Mouse (Mus musculus) v-Abl transformed pro-B cells (cell line): ENCODE data around the gene Rnf212b.

Source experiments
- in situ Hi-C, 2 experiments: fragments of 400-800 bp; cut with MboI; formaldehyde crosslinking; loops; one replicate each; pipeline ENCODE4 v1.15.1; 2025; ENCODE audit not compliant: unreplicated experiment in 2 of 2

Gene Rnf212b

GRCm38 (mm10) chr14:54793894-54794830 lies 19.8 kb upstream of the Rnf212b start:
- in situ Hi-C loops: no loop called here

- in situ Hi-C loops: no loop called here
Measured at GRCm38 (mm10) chr14:54795901-54796300, 18.0 kb upstream of the Rnf212b start.

- in situ Hi-C loops: no loop called here
Measured at GRCm38 (mm10) chr14:54796760-54797159, 17.2 kb upstream of the Rnf212b start.

- in situ Hi-C loops: no loop called here
Measured at GRCm38 (mm10) chr14:54799686-54800085, 14.3 kb upstream of the Rnf212b start.

- in situ Hi-C loops: no loop called here
Measured at GRCm38 (mm10) chr14:54802428-54802827, 11.5 kb upstream of the Rnf212b start.

- in situ Hi-C loops: no loop called here
Measured at GRCm38 (mm10) chr14:54806124-54806523, 7.8 kb upstream of the Rnf212b start.

GRCm38 (mm10) chr14:54808718-54809667 lies 4.9 kb upstream of the Rnf212b start:
- in situ Hi-C loops: no loop called here

GRCm38 (mm10) chr14:54809668-54810033 lies 4.3 kb upstream of the Rnf212b start:
- in situ Hi-C loops: no loop called here

- in situ Hi-C loops: no loop called here
Measured at GRCm38 (mm10) chr14:54815737-54816136, 1.8 kb downstream of the Rnf212b start.

GRCm38 (mm10) chr14:54817791-54818190 lies 3.9 kb downstream of the Rnf212b start:
- in situ Hi-C loops: no loop called here

GRCm38 (mm10) chr14:54822301-54822700 lies 8.4 kb downstream of the Rnf212b start:
- in situ Hi-C loops: no loop called here

- in situ Hi-C loops: no loop called here
Measured at GRCm38 (mm10) chr14:54823716-54824115, 9.8 kb downstream of the Rnf212b start.

GRCm38 (mm10) chr14:54843461-54843860 lies 29.5 kb downstream of the Rnf212b start:
- in situ Hi-C loops: loop anchor here (5.0 to 25.0 kb wide), 5 partner anchors 94 to 594 kb away; partner anchors contain the start of gene Cmtm5 (in 1 of the 2)

- in situ Hi-C loops: loop anchor here in 1 of 2 experiments (10.0 kb wide), 1 partner anchor 141 kb away; the partner anchor contains the start of gene Cebpe
Measured at GRCm38 (mm10) chr14:54855726-54856125, 41.8 kb downstream of the Rnf212b start.

GRCm38 (mm10) chr14:54856703-54857102 lies 42.8 kb downstream of the Rnf212b start:
- in situ Hi-C loops: loop anchor here in 1 of 2 experiments (10.0 kb wide), 1 partner anchor 142 kb away; the partner anchor contains the start of gene Cebpe

- in situ Hi-C loops: loop anchor here in 1 of 2 experiments (10.0 kb wide), 1 partner anchor 143 kb away; the partner anchor contains the start of gene Cebpe
Measured at GRCm38 (mm10) chr14:54857891-54858290, 44.0 kb downstream of the Rnf212b start.

GRCm38 (mm10) chr14:54860511-54860910 lies 46.6 kb downstream of the Rnf212b start:
- in situ Hi-C loops: no loop called here

- in situ Hi-C loops: no loop called here
Measured at GRCm38 (mm10) chr14:54863501-54864312, 49.8 kb downstream of the Rnf212b start.

GRCm38 (mm10) chr14:54864313-54865036 lies 50.5 kb downstream of the Rnf212b start:
- in situ Hi-C loops: no loop called here
